Comparison of ENCODE assay signal across 8 mouse cellular contexts in the genomic region with DNA sequence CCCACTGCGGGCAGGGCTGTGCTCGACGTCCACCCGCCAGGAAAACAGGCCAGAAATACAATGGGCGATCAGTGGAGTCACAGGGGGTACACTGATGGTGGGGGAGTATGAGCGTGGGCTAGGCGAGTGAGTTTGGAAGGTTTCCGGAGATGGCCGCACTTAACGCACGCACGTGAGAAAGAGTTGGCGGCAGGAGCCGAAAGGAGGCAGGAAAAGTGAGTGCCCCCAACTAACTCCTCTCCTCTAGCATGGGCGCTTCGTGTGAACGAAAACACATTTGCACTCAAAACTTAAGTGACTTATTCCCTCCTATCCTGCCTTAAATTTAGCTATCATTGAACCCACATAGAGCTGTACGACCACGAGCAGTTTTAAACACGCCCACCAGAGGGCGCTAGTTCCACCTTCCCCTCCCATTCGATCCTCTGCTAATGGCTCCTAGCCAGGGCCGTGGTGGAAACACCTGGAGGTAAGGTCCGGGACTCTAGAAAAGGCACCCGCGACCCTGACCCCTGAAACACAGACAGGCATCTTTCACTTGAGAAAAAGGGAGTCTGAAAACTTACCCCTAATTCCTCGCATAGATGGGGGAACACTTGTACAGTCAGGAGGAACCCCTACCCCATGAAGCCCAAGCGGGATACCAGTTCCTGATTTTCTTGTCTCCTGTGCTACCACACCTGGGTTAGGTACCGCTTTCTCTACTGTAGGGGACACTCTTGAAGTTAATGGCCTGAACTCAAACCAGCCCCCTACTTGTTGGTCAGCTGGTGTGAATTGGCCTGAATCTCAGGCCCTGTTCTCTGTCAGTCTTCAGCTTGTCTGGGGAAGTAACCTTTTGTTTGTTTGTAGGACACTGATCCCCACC. TPM values are rescaled to one million over a fixed set of nuclear protein-coding genes. Genes with fewer than 3 reads are reported as not detected.
DNase-seq lines count a peak whose midpoint lies in the region; ATAC-seq and TF ChIP-seq lines count a peak whose summit lies in the region.

No protein-coding gene starts in this region.

- 14% methylated on average over 29 of the region's 29 CpGs for WGBS in midbrain, postnatal 0 days
- WGBS in stomach, embryonic 16.5 days, result 17% methylated on average over 29 of the region's 29 CpGs

- TF ChIP-seq CTCF in cortical plate, adult 2 months (IDR thresholded peaks at IDR 0.05; ENCODE audit: extremely low read depth, insufficient read depth, low read length), result peak; percentile 81
- peak; percentile 83 for TF ChIP-seq CTCF in midbrain, postnatal 0 days (IDR thresholded peaks at IDR 0.05)

- no peak overlapping the region for H3K27ac ChIP-seq in cortical plate, adult 2 months (ENCODE audit: insufficient read depth, low read length)
- H3K27ac ChIP-seq in midbrain, postnatal 0 days (ENCODE audit: low read depth, low read length), result no peak overlapping the region
- no peak overlapping the region for H3K27ac ChIP-seq in stomach, embryonic 16.5 days (ENCODE audit: low read length)

- no peak overlapping the region for H3K4me2 ChIP-seq in midbrain, postnatal 0 days (ENCODE audit: low read depth, low read length, poor library complexity, severe bottlenecking)
- H3K4me2 ChIP-seq in stomach, embryonic 16.5 days (ENCODE audit: low read depth, low read length), result 0 out of 2 replicates have a peak overlapping the region, but pooled peaks have one; percentile 8

- no peak for TF ChIP-seq POLR2A in cortical plate, adult 2 months (IDR thresholded peaks at IDR 0.05; ENCODE audit: extremely low read depth, insufficient read depth, low read length)

- intact Hi-C loops in left cerebral cortex, postnatal 4 days (cut with DNase I), result loop anchor here (5.0 kb wide), 2 partner anchors 169 to 524 kb away; no protein-coding TSS in a partner anchor

- H3K27me3 ChIP-seq in midbrain, postnatal 0 days (ENCODE audit: insufficient read depth, low read length), result peaks cover 43% of the 10 kb centered on the region
- peaks cover 48% of the 10 kb centered on the region for H3K27me3 ChIP-seq in stomach, embryonic 16.5 days (ENCODE audit: control insufficient read depth, insufficient read depth, low read length)

- no peaks in the 10 kb centered on the region for H3K9me3 ChIP-seq in midbrain, postnatal 0 days (ENCODE audit: low read length)
- no peaks in the 10 kb centered on the region for H3K9me3 ChIP-seq in stomach, embryonic 16.5 days (replicated peaks; ENCODE audit: control insufficient read depth, low read length)

- peak; percentile 88 for DNase-seq in 3T3-L1 (ENCODE audit: low read depth, low spot score)
- peak; percentile 86 for DNase-seq in R1 (ENCODE audit: low read depth, low spot score)
- DNase-seq in heart, adult 11 months, result peak; percentile 96
- DNase-seq in kidney, adult 18-20 months, result peak; percentile 85
- peak; percentile 83 for DNase-seq in left cerebral cortex, postnatal 4 days
- peak; percentile 60 for DNase-seq in midbrain, postnatal 0 days (ENCODE audit: low spot score)

- H3K9ac ChIP-seq in midbrain, postnatal 0 days (replicated peaks; ENCODE audit: low read length, poor library complexity, severe bottlenecking), result no peak overlapping the region
- H3K9ac ChIP-seq in stomach, embryonic 16.5 days (ENCODE audit: low read length), result no peak overlapping the region

- H3K4me1 ChIP-seq in cortical plate, adult 2 months (ENCODE audit: control insufficient read depth, insufficient read depth, low read length), result 0 out of 2 replicates have a peak, but pooled peaks cover 2% of the 10 kb centered on the region
- H3K4me1 ChIP-seq in midbrain, postnatal 0 days (ENCODE audit: insufficient read depth, low read length), result 0 out of 2 replicates have a peak, but pooled peaks cover 10% of the 10 kb centered on the region
- peaks cover 28% of the 10 kb centered on the region for H3K4me1 ChIP-seq in stomach, embryonic 16.5 days (ENCODE audit: control insufficient read depth, insufficient read depth, low read length)

- H3K36me3 ChIP-seq in midbrain, postnatal 0 days (ENCODE audit: insufficient read depth, low read length), result peaks cover 4% of the 10 kb centered on the region
- H3K36me3 ChIP-seq in stomach, embryonic 16.5 days (ENCODE audit: control insufficient read depth, insufficient read depth, low read length), result no peaks in the 10 kb centered on the region

- H3K4me3 ChIP-seq in cortical plate, adult 2 months (ENCODE audit: insufficient read depth, low read length), result no peak overlapping the region
- H3K4me3 ChIP-seq in midbrain, postnatal 0 days (ENCODE audit: low read depth, low read length), result no peak overlapping the region
- H3K4me3 ChIP-seq in stomach, embryonic 16.5 days (replicated peaks; ENCODE audit: low read length), result 0 out of 2 replicates have a peak overlapping the region, but pooled peaks have one; percentile 2

- no peak for ATAC-seq in midbrain, postnatal 0 days (ENCODE audit: low FRiP score)
- peak; percentile 24; the same call in 1 of the 2 replicates for ATAC-seq in stomach, embryonic 16.5 days (ENCODE audit: insufficient read depth, low FRiP score)

RNA-seq across cellular contexts. Expression of gene Npm3, which starts 3.0 kb away (rescaled TPM):
- 14.3 and 15.8 TPM in 2 replicates for polyA plus RNA-seq in cortical plate, adult 2 months (2012; rRNA removed)
- total RNA-seq in left cerebral cortex, postnatal 4 days (2021), result 10 to 100 TPM; 26.3 to 31.6 TPM
- 26.1 and 40.2 TPM in 2 replicates for total RNA-seq in midbrain, postnatal 0 days (2014; rRNA removed)
- polyA plus RNA-seq in midbrain, postnatal 0 days (2015; fragmentation: Nextera tagmentation; extraction: Ambion mirVana), result 5.6 and 6.5 TPM in 2 replicates
- 13.8 and 15.6 TPM in 2 replicates for polyA plus RNA-seq in stomach, embryonic 16.5 days (2015; fragmentation: Nextera tagmentation; extraction: Ambion mirVana)

RNA-seq across cellular contexts. Expression of gene Fgf8, which starts 3.7 kb away (rescaled TPM):
- not detected in 2 replicates for polyA plus RNA-seq in cortical plate, adult 2 months (2012; rRNA removed)
- not detected for total RNA-seq in left cerebral cortex, postnatal 4 days (2021)
- total RNA-seq in midbrain, postnatal 0 days (2014; rRNA removed), result 1.3 TPM in 1 of 2 replicates, not detected in the other
- polyA plus RNA-seq in midbrain, postnatal 0 days (2015; fragmentation: Nextera tagmentation; extraction: Ambion mirVana), result not detected in 2 replicates
- polyA plus RNA-seq in stomach, embryonic 16.5 days (2015; fragmentation: Nextera tagmentation; extraction: Ambion mirVana), result not detected in 2 replicates

RNA-seq across cellular contexts. Expression of gene Mgea5, which starts 37.2 kb away (rescaled TPM):
- 134 and 137 TPM in 2 replicates for polyA plus RNA-seq in cortical plate, adult 2 months (2012; rRNA removed)
- total RNA-seq in left cerebral cortex, postnatal 4 days (2021), result 100 to 1,000 TPM; 207 to 210 TPM
- total RNA-seq in midbrain, postnatal 0 days (2014; rRNA removed), result 145 and 210 TPM in 2 replicates
- 55.9 and 78.2 TPM in 2 replicates for polyA plus RNA-seq in midbrain, postnatal 0 days (2015; fragmentation: Nextera tagmentation; extraction: Ambion mirVana)
- 35.9 and 40.5 TPM in 2 replicates for polyA plus RNA-seq in stomach, embryonic 16.5 days (2015; fragmentation: Nextera tagmentation; extraction: Ambion mirVana)
